Mouse (Mus musculus) embryonic facial prominence, embryonic 14.5 days (tissue): ENCODE measurements at regions not wholly inside any gene's neighbourhood (a gene's known extent, or its start where the extent isn't known, plus 50 kb on each side); places are given as distances from the start of the nearest gene placed in this dataset.

Experiments used
- ATAC-seq: fragments of 200-750 bp; cut with Nextera tagmentation; 2 replicates; pipeline ENCODE4 v1.8.0; 2017; ENCODE audit warnings: low read depth, moderate number of reproducible peaks, moderate TSS enrichment
- DNase-seq: peaks from one replicate; pipeline ENCODE4 v3.0.0-alpha.2; 2015; ENCODE audit warnings: low spot score
- H3K27ac ChIP-seq: fragments of 300-500 bp; sonication (generic); replicated peaks from 2 replicates; pipeline ENCODE4 v1.5.1; 2014; ENCODE audit warnings: low read depth, mild to moderate bottlenecking, low read length, moderate library complexity
- H3K27me3 ChIP-seq: fragments of 300-500 bp; sonication (generic); replicated peaks from 2 replicates; pipeline ENCODE4 v1.6.1; 2014; ENCODE audit warnings: low read length; ENCODE audit not compliant: control insufficient read depth, insufficient read depth
- H3K36me3 ChIP-seq: fragments of 300-500 bp; sonication (generic); 2 replicates; pipeline ENCODE4 v1.6.1; 2014; ENCODE audit warnings: low read length, mixed read lengths; ENCODE audit not compliant: control insufficient read depth, insufficient read depth
- H3K4me1 ChIP-seq: fragments of 300-500 bp; sonication (generic); 2 replicates; pipeline ENCODE4 v1.6.1; 2014; ENCODE audit warnings: antibody characterized with exemption, low read length; ENCODE audit not compliant: control insufficient read depth, insufficient read depth
- H3K4me2 ChIP-seq: fragments of 300-500 bp; sonication (generic); 2 replicates; pipeline ENCODE4 v1.6.1; 2014; ENCODE audit warnings: low read depth, mild to moderate bottlenecking, low read length, moderate library complexity, mixed read lengths
- H3K4me3 ChIP-seq: fragments of 300-500 bp; sonication (generic); 2 replicates; pipeline ENCODE4 v1.5.1; 2014; ENCODE audit warnings: low read depth, mild to moderate bottlenecking, low read length
- H3K9ac ChIP-seq: fragments of 300-500 bp; sonication (generic); 2 replicates; pipeline ENCODE4 v1.6.1; 2014; ENCODE audit warnings: low read depth, mild to moderate bottlenecking, low read length, moderate library complexity, mixed read lengths
- H3K9me3 ChIP-seq: fragments of 300-500 bp; sonication (generic); 2 replicates; pipeline ENCODE4 v1.6.1; 2016; ENCODE audit warnings: low read length; ENCODE audit not compliant: control insufficient read depth
- WGBS: fragments of 180-500 bp; shearing (Covaris S2); extraction: QIAGEN DNeasy Blood & Tissue Kit; methylation state at CpG from one replicate; pipeline ENCODE4 v1.1.7; 2014; 5-methylcytosine and 5-hydroxymethylcytosine counted together

DNA sequence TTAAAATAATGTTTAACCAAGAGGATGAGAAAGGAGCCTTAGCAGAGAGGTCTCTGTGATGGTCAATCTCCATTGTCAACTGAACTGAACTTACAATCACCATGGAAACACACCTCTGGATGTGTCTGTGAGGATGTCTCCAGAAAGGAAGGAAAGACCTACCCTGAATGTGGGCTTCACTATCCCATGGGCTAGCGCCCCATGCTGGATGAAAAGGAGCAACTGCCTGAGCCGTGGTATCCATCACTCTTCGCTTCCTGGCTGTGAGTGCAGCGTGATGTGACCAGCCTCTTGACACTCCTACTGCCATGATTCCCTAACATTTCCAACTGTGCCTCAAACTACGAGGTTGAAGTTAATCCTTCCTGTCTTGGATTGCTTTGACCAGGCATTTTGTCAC is 363.3 kb downstream of the Cd83 start:
- no peak for ATAC-seq
- no peaks in the 10 kb centered on the region for H3K36me3 ChIP-seq
- no peak overlapping the region for H3K4me3 ChIP-seq
- H3K9me3 ChIP-seq, result peaks cover 7% of the 10 kb centered on the region; the same call in 1 of the 2 replicates
- WGBS, result 78% methylated on average over 5 of the region's 5 CpGs
- no peak overlapping the region for H3K9ac ChIP-seq
- no peak overlapping the region for H3K27ac ChIP-seq
- H3K27me3 ChIP-seq, result no peaks in the 10 kb centered on the region
- H3K4me2 ChIP-seq, result no peak overlapping the region
- no peaks in the 10 kb centered on the region for H3K4me1 ChIP-seq
- no peak for DNase-seq

GRCm38 (mm10) chr13:44149499-44149898 is 364.9 kb downstream of the Cd83 start:
- Histone ChIP-seq H3K9ac (no peak overlapping the region), H3K36me3 (no peaks in the 10 kb centered on the region), H3K4me3 (no peak overlapping the region), H3K4me1 (no peaks in the 10 kb centered on the region), H3K27ac (no peak overlapping the region), H3K9me3 (peaks cover 9% of the 10 kb centered on the region; the same call in 1 of the 2 replicates), H3K4me2 (no peak overlapping the region), H3K27me3 (no peaks in the 10 kb centered on the region)
- 82% methylated on average over 3 of the region's 3 CpGs for WGBS
- no peak for DNase-seq
- ATAC-seq, result no peak

GRCm38 (mm10) chr13:44151526-44151925 is 367.0 kb downstream of the Cd83 start:
- Histone ChIP-seq H3K27ac (no peak overlapping the region), H3K4me2 (no peak overlapping the region), H3K27me3 (no peaks in the 10 kb centered on the region), H3K4me1 (no peaks in the 10 kb centered on the region), H3K9ac (no peak overlapping the region), H3K9me3 (0 out of 2 replicates have a peak, but pooled peaks cover 5% of the 10 kb centered on the region), H3K36me3 (no peaks in the 10 kb centered on the region), H3K4me3 (no peak overlapping the region)
- 80% methylated on average over 6 of the region's 6 CpGs for WGBS
- DNase-seq (no peak), ATAC-seq (no peak)

- no peak overlapping the region for H3K4me3 ChIP-seq
- 0 out of 2 replicates have a peak, but pooled peaks cover 5% of the 10 kb centered on the region for H3K9me3 ChIP-seq
- 39% methylated on average over 10 of the region's 10 CpGs for WGBS
- no peak overlapping the region for H3K27ac ChIP-seq
- no peak overlapping the region for H3K9ac ChIP-seq
- no peaks in the 10 kb centered on the region for H3K27me3 ChIP-seq
- no peak for ATAC-seq
- H3K4me1 ChIP-seq, result no peaks in the 10 kb centered on the region
- H3K4me2 ChIP-seq, result no peak overlapping the region
- DNase-seq, result peak; percentile 25
- H3K36me3 ChIP-seq, result no peaks in the 10 kb centered on the region
Measured at GRCm38 (mm10) chr13:44152806-44153613, 368.4 kb downstream of the Cd83 start.

DNA sequence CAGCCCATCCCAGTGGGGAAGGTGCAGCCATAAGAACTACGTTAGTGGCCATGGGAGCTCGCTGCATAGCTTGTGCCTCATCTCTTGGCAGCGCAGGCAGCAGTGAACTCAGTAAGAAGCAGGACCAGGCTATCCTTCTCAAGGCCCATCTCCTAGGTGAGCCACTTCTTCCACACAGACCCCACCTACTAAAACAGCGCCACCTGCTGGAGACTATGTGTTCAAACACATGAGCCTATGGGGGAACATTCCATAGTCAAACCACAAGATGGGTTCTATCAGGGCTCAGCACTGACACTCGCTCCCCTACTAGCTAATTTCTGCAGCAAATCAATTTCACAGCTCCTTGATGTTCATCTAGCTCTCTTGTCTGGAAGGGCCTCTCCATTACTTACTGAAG is 369.2 kb downstream of the Cd83 start:
- no peaks in the 10 kb centered on the region for H3K36me3 ChIP-seq
- H3K4me1 ChIP-seq, result no peaks in the 10 kb centered on the region
- H3K9ac ChIP-seq, result no peak overlapping the region
- DNase-seq (no peak), ATAC-seq (no peak)
- no peaks in the 10 kb centered on the region for H3K27me3 ChIP-seq
- H3K4me2 ChIP-seq, result no peak overlapping the region
- no peak overlapping the region for H3K4me3 ChIP-seq
- 94% methylated on average over 5 of the region's 5 CpGs for WGBS
- H3K27ac ChIP-seq, result no peak overlapping the region
- H3K9me3 ChIP-seq, result 0 out of 2 replicates have a peak, but pooled peaks cover 5% of the 10 kb centered on the region

- Histone ChIP-seq H3K4me3 (no peak overlapping the region), H3K9ac (no peak overlapping the region), H3K36me3 (no peaks in the 10 kb centered on the region), H3K27me3 (no peaks in the 10 kb centered on the region), H3K4me2 (no peak overlapping the region), H3K9me3 (0 out of 2 replicates have a peak, but pooled peaks cover 5% of the 10 kb centered on the region), H3K4me1 (no peaks in the 10 kb centered on the region), H3K27ac (no peak overlapping the region)
- DNase-seq, result no peak
- 81% methylated on average over 4 of the region's 4 CpGs for WGBS
- ATAC-seq, result no peak
Measured at GRCm38 (mm10) chr13:44155956-44156355, 371.4 kb downstream of the Cd83 start.

- DNase-seq (no peak), ATAC-seq (no peak)
- 64% methylated on average over 3 of the region's 3 CpGs for WGBS
- no peak overlapping the region for H3K4me2 ChIP-seq
- H3K9me3 ChIP-seq, result 0 out of 2 replicates have a peak, but pooled peaks cover 5% of the 10 kb centered on the region
- H3K9ac ChIP-seq, result no peak overlapping the region
- H3K4me3 ChIP-seq, result no peak overlapping the region
- no peaks in the 10 kb centered on the region for H3K36me3 ChIP-seq
- no peaks in the 10 kb centered on the region for H3K4me1 ChIP-seq
- H3K27ac ChIP-seq, result no peak overlapping the region
- no peaks in the 10 kb centered on the region for H3K27me3 ChIP-seq
Measured at GRCm38 (mm10) chr13:44156546-44156945, 372.0 kb downstream of the Cd83 start.

DNA sequence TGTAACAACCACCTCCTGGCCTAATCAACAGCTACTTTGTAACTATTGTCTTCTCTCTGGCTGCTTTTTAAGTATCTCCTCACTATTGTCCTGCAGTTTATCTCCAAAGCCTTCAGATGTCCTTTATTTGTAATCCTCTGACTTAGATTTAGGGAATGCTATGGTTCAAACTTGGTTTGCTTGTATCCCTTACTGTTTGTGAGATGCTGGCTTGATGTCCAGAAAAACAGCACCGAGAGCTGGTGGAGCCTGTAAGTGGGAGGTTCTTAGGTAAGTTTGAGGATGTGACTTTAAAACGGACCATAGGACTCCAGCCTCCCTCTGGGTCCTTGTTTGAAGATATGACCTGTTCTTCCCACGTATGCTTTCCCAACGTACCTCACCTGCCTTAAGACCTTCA is 372.7 kb downstream of the Cd83 start:
- no peak overlapping the region for H3K4me2 ChIP-seq
- H3K36me3 ChIP-seq, result no peaks in the 10 kb centered on the region
- H3K27me3 ChIP-seq, result no peaks in the 10 kb centered on the region
- no peak overlapping the region for H3K4me3 ChIP-seq
- no peak overlapping the region for H3K9ac ChIP-seq
- no peaks in the 10 kb centered on the region for H3K4me1 ChIP-seq
- no peak for ATAC-seq
- no peak for DNase-seq
- 0 out of 2 replicates have a peak, but pooled peaks cover 5% of the 10 kb centered on the region for H3K9me3 ChIP-seq
- H3K27ac ChIP-seq, result no peak overlapping the region
- 77% methylated on average over 4 of the region's 4 CpGs for WGBS

GRCm38 (mm10) chr13:44158364-44158763 is 373.8 kb downstream of the Cd83 start:
- Histone ChIP-seq H3K9ac (no peak overlapping the region), H3K4me2 (no peak overlapping the region), H3K36me3 (no peaks in the 10 kb centered on the region), H3K27ac (no peak overlapping the region), H3K4me1 (no peaks in the 10 kb centered on the region), H3K4me3 (no peak overlapping the region), H3K9me3 (0 out of 2 replicates have a peak, but pooled peaks cover 5% of the 10 kb centered on the region), H3K27me3 (no peaks in the 10 kb centered on the region)
- whole genome bisulfite sequencing, result 65% methylated on average over 6 of the region's 6 CpGs
- no peak for DNase-seq
- no peak for ATAC-seq
